Mouse (Mus musculus): Measurements from ENCODE around the gene Hnrnpdl. TPM values are rescaled to one million over a fixed set of nuclear protein-coding genes. Genes with fewer than 3 reads are reported as not detected.

Hnrnpdl gene
- polyA plus RNA-seq (2016; fragmentation: Nextera tagmentation; extraction: Ambion mirVana), result 257 and 266 TPM in 2 replicates

DNA sequence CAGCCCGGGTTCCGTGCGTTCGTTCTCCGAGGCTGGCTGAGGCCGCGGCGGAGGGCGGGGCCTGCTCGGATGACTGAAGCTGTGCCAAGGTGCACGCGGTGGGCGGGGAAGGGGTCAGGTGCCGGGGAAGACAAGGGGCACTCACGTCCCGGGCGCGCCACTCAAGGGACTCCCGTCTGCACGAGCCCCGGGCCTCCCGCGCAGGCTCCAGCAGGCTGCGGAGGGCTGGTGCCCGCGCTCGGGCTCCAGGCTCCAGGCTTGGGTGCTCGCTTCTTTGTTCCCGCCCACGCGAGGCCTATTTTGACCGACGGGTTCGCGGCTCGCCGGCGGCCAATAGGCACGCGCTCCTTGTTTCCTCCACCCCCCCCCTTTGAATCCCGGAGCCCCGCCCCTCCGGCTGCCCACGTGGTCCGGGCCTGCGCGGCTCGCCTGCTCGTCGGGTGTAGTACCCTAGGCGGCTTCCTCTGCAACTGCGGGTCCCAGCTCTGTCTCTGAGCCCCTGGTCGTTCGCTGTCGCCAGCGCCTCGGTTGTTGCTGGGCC lies at the start of gene Hnrnpdl, which contains the start of gene Enoph1:
Gene Hnrnpdl (minus strand): TSS at position 63 of the 541 bp plus-strand sequence.
Gene Enoph1 (plus strand): TSS at position 384 of the 541 bp plus-strand sequence.
- peak within 1 kb of the TSS; percentile 97 for H3K4me2 ChIP-seq
- H3K27me3 ChIP-seq, result no peaks in the 10 kb centered on the region
- H3K9me3 ChIP-seq, result no peaks in the 10 kb centered on the region
- WGBS, result under 1% methylated on average over 57 of the region's 57 CpGs
- peak within 1 kb of the TSS; percentile 99 for H3K27ac ChIP-seq
- peaks cover 30% of the 10 kb centered on the region for H3K4me1 ChIP-seq (replicated peaks)
- peak within 1 kb of the TSS; percentile 93 for H3K4me3 ChIP-seq (replicated peaks)
- peaks cover 33% of the 10 kb centered on the region for H3K36me3 ChIP-seq
- H3K9ac ChIP-seq (replicated peaks), result peak within 1 kb of the TSS; percentile 99
- ATAC-seq (ENCODE audit: insufficient number of reproducible peaks, insufficient read depth, low FRiP score, low TSS enrichment, low read depth), result peak; percentile 88

DNA sequence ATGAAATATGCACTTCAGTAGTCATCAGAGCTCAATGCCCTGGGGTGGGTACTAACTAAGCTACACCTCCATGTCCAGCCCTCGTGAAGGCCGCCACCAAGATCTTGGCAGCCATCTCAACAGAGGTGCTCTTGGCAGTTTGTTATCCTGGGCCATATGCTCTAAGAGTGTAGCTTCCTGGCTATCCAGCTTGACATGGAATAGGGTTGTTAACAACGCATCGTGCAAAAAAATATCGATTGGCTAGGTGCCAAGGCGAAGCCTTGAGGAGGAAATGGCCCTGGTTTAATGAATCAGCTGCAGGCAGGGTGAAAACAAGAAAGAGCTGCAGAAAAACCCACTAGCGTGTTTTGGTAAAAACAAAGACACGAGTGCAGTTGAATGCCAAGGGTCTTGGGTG lies 45.6 kb upstream of the Hnrnpdl start:
- no peak overlapping the region for H3K9ac ChIP-seq (replicated peaks)
- 62% methylated on average over 8 of the region's 8 CpGs for WGBS
- ATAC-seq (ENCODE audit: insufficient number of reproducible peaks, insufficient read depth, low FRiP score, low TSS enrichment, low read depth), result no peak
- no peaks in the 10 kb centered on the region for H3K27me3 ChIP-seq
- H3K36me3 ChIP-seq, result no peaks in the 10 kb centered on the region
- no peak overlapping the region for H3K4me2 ChIP-seq
- no peaks in the 10 kb centered on the region for H3K9me3 ChIP-seq
- H3K27ac ChIP-seq, result 0 out of 2 replicates have a peak overlapping the region, but pooled peaks have one; percentile 4
- H3K4me1 ChIP-seq (replicated peaks), result peaks cover 21% of the 10 kb centered on the region
- no peak overlapping the region for H3K4me3 ChIP-seq (replicated peaks)

DNA sequence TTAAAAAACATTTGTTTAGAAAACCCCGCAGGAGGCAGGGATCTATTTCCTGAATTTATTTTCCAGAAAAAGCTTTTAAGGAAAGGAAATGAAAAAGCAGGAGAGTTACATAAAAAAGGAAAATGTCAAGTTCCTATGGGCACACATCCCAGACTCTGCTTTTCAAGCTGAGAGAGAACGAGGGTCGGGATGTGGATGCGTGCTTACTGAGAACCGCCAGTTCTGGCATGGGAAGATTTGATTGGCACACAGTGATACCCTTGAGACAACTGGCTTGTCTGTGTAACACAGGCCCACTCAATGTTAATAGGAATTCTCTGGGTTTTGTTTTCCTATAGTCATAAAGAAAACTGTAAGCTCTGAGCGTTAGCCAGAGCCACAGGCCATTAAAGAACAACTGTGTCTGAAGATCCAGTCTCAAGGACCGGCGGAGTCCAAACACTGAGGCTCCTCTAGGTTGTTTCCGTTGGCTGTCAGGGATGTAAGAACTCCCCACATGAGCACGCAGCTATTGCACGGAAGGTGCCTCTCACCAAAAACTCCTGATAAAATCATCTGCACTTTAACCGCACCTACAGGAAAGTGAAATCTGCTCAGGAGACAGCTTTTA lies 44.6 kb upstream of the Hnrnpdl start:
- Histone ChIP-seq H3K9ac (replicated peaks) (no peak overlapping the region), H3K4me2 (no peak overlapping the region), H3K27ac (peak overlapping the region; percentile 24), H3K9me3 (no peaks in the 10 kb centered on the region), H3K4me1 (replicated peaks) (peaks cover 29% of the 10 kb centered on the region), H3K4me3 (replicated peaks) (no peak overlapping the region), H3K27me3 (no peaks in the 10 kb centered on the region), H3K36me3 (no peaks in the 10 kb centered on the region)
- 55% methylated on average over 12 of the region's 12 CpGs for WGBS
- ATAC-seq (ENCODE audit: insufficient number of reproducible peaks, insufficient read depth, low FRiP score, low TSS enrichment, low read depth), result no peak

DNA sequence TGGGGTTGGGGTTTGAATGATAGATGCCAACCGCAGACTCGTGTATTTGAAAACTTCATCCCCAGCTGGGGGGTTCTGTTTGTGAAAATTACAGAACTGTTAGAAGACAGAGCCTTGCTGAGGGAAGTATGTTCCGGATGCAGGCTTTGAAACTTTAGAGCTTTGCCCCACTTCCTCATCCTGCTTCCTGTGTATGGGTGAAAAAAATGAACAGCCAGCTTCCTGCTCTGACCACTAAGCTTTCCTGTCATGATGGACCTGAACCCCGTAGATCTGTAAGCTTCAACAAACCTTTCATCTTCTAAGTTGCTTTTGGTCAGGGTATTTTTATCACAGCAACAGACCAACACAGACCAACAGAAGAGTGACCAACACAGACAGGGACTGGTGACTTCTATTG lies 42.5 kb upstream of the Hnrnpdl start:
- Histone ChIP-seq H3K9me3 (no peaks in the 10 kb centered on the region), H3K27ac (no peak overlapping the region), H3K36me3 (no peaks in the 10 kb centered on the region), H3K4me1 (replicated peaks) (peaks cover 39% of the 10 kb centered on the region), H3K4me2 (no peak overlapping the region), H3K27me3 (no peaks in the 10 kb centered on the region), H3K4me3 (replicated peaks) (no peak overlapping the region), H3K9ac (replicated peaks) (no peak overlapping the region)
- WGBS, result 79% methylated on average over 4 of the region's 4 CpGs
- ATAC-seq (ENCODE audit: insufficient number of reproducible peaks, insufficient read depth, low FRiP score, low TSS enrichment, low read depth), result no peak

DNA sequence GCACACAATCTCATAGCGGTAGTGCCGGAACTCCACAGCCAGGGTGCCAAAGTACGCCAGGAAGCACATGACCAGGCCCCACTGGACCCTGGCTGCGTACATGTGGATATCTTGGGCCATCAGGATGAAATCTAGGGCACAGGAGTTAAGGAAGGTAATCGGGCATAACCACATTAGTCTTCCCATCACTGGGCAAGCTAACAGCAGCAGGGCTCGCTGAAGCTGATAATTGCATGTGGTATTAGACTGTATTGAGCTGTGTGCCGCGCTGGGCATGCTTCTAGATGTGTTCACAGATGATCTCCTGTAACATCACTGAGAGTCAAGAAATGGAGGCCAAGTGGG lies 40.4 kb upstream of the Hnrnpdl start:
- Histone ChIP-seq H3K9ac (replicated peaks) (no peak overlapping the region), H3K27me3 (no peaks in the 10 kb centered on the region), H3K9me3 (no peaks in the 10 kb centered on the region), H3K27ac (no peak overlapping the region), H3K36me3 (no peaks in the 10 kb centered on the region), H3K4me2 (peak overlapping the region; percentile 60), H3K4me1 (replicated peaks) (peaks cover 28% of the 10 kb centered on the region), H3K4me3 (replicated peaks) (no peak overlapping the region)
- 89% methylated on average over 8 of the region's 8 CpGs for WGBS
- ATAC-seq (ENCODE audit: insufficient number of reproducible peaks, insufficient read depth, low FRiP score, low TSS enrichment, low read depth), result no peak

DNA sequence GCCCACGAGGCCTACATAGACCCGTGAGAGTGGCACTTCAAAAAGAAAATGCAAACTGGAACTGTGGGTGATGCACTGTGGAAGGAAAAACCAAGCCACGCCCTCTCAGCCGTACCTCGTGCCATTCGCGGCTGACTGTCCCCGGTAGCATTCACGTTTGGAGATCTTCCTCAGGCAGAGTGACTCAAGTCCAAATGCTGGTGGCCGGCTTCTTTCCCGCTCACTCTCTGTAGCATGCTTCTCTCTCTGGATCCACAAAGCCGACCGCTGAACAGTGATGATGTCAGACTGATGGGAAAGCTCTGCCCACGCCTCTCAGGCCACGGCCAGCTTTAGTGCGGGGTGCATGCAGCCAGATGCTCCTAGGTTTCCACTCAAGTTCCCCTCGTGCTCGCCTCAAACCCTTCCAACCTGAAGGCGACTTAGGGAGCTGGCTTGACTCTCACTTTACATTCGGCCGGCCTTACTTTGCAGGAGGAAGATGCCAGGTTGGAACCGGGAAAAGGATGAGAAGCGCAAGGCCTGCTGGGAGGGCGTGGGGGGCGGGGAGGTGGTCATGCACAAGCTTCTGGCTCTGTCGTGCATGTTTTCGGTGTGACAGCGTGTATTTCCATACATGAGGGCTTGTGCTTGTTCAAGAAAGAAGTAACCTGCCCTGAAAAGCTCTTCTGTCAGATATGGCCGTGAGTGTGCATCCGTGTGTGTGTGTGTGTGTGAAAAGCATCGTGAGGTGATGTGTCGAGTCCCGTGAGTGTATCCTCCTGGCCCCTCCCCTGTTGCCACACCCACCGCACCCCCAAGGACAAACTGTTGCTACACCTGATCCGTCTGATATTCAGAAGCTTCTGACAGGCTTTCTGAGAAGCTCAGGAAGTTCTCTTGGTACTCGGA lies 39.8 kb upstream of the Hnrnpdl start:
- Histone ChIP-seq H3K4me1 (replicated peaks) (peaks cover 26% of the 10 kb centered on the region), H3K4me3 (replicated peaks) (peak overlapping the region; percentile 40), H3K27me3 (no peaks in the 10 kb centered on the region), H3K9ac (replicated peaks) (peak overlapping the region; percentile 53), H3K9me3 (no peaks in the 10 kb centered on the region), H3K27ac (0 out of 2 replicates have a peak overlapping the region, but pooled peaks have one; percentile 29), H3K4me2 (peak overlapping the region; percentile 60), H3K36me3 (no peaks in the 10 kb centered on the region)
- peak; percentile 38; the same call in 1 of the 2 replicates for ATAC-seq (ENCODE audit: insufficient number of reproducible peaks, insufficient read depth, low FRiP score, low TSS enrichment, low read depth)
- WGBS, result 30% methylated on average over 36 of the region's 36 CpGs

DNA sequence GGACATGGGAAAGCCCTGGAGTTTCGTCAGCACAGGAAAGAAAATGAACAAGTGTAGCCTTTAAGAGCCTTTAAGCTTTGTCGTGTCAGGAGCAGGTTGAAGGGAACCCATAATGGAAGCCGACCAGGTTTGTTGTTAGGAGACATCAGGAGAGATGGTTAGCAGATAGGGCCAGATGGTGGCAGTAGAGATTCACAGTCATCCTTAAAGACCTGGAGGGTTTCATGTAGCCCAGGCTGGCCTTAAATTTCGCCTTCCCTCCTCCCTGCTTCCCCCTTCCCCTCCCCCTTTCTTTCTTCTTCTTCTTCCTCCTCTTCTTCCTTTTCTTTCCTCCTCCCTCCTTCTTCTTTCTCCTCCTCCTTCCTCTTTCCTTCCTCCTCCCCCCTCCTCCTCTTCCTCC lies 35.1 kb upstream of the Hnrnpdl start:
- Histone ChIP-seq H3K27ac (no peak overlapping the region), H3K27me3 (no peaks in the 10 kb centered on the region), H3K4me3 (replicated peaks) (no peak overlapping the region), H3K4me1 (replicated peaks) (peaks cover 15% of the 10 kb centered on the region), H3K36me3 (peaks cover 30% of the 10 kb centered on the region), H3K4me2 (no peak overlapping the region), H3K9ac (replicated peaks) (no peak overlapping the region), H3K9me3 (no peaks in the 10 kb centered on the region)
- ATAC-seq (ENCODE audit: insufficient number of reproducible peaks, insufficient read depth, low FRiP score, low TSS enrichment, low read depth), result no peak
- WGBS, result 51% methylated on average over 4 of the region's 4 CpGs

DNA sequence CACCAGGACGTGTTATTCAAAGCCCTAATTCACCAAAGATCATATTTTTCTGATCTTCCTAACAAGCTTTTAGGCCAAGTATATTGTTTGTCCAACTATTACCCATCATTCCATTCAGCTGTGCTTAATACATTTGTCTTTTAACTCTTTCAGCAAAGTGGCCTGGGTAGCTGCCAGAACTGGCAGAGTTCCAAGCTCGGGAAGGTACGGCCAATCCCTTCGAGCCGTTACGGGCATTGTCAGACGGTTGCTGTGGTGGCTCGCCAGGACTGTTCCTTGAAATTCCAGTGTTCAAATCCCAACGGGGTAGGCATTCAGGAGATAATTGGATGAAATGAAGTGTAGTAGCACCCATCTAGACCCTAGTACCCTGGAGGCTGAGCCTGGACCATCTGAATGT lies 33.1 kb upstream of the Hnrnpdl start:
- Histone ChIP-seq H3K4me2 (no peak overlapping the region), H3K36me3 (peaks cover 44% of the 10 kb centered on the region), H3K9ac (replicated peaks) (no peak overlapping the region), H3K27me3 (no peaks in the 10 kb centered on the region), H3K27ac (no peak overlapping the region), H3K9me3 (no peaks in the 10 kb centered on the region), H3K4me1 (replicated peaks) (no peaks in the 10 kb centered on the region), H3K4me3 (replicated peaks) (no peak overlapping the region)
- WGBS, result 86% methylated on average over 9 of the region's 9 CpGs
- ATAC-seq (ENCODE audit: insufficient number of reproducible peaks, insufficient read depth, low FRiP score, low TSS enrichment, low read depth), result no peak

DNA sequence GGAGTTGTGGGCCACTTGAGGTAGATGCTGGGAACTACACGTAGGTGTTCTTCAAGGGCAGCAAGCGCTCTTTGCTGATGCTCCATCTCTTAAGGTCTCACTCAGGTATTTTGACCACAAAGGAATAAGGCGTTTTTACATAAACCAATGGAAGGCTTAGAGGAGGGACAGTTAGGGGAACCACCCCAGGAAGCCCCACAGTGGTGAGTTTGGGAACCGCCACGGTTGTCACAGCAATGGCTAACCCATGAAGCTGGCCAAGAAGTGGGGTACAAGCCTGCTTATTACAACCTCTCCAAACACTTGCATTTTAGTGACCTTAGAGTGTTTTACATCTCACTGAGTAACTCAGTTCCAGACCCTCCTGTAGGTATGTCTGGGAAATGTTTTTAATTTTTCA lies 32.1 kb upstream of the Hnrnpdl start:
- H3K9ac ChIP-seq (replicated peaks), result no peak overlapping the region
- H3K27me3 ChIP-seq, result no peaks in the 10 kb centered on the region
- H3K9me3 ChIP-seq, result no peaks in the 10 kb centered on the region
- ATAC-seq (ENCODE audit: insufficient number of reproducible peaks, insufficient read depth, low FRiP score, low TSS enrichment, low read depth), result no peak
- H3K27ac ChIP-seq, result no peak overlapping the region
- H3K4me2 ChIP-seq, result no peak overlapping the region
- no peaks in the 10 kb centered on the region for H3K4me1 ChIP-seq (replicated peaks)
- WGBS, result 89% methylated on average over 5 of the region's 5 CpGs
- H3K36me3 ChIP-seq, result peaks cover 51% of the 10 kb centered on the region
- H3K4me3 ChIP-seq (replicated peaks), result no peak overlapping the region

DNA sequence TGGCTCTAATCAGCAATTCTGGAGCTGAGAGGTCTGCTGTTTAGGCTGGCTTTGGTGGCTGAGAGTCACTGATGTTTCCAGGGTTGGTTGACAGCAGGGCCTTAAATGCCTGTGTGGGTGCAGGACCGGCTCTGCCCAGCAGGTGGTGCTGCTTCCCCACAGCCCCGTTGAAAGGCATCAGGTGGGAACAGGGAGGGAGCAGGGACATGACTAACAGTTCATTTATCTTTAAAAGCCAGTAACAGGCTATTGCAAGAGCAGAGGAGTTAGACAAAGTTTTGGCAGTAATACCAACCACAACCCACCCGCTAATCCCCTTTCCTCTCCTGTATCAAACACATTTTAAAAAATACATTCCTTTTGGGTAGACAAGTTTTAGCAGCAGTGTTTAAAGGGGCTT lies 30.8 kb upstream of the Hnrnpdl start:
- Histone ChIP-seq H3K36me3 (peaks cover 60% of the 10 kb centered on the region), H3K9me3 (no peaks in the 10 kb centered on the region), H3K4me2 (no peak overlapping the region), H3K9ac (replicated peaks) (no peak overlapping the region), H3K4me3 (replicated peaks) (no peak overlapping the region), H3K4me1 (replicated peaks) (no peaks in the 10 kb centered on the region), H3K27ac (no peak overlapping the region), H3K27me3 (no peaks in the 10 kb centered on the region)
- ATAC-seq (ENCODE audit: insufficient number of reproducible peaks, insufficient read depth, low FRiP score, low TSS enrichment, low read depth), result no peak
- 25% methylated on average over 3 of the region's 3 CpGs for WGBS

DNA sequence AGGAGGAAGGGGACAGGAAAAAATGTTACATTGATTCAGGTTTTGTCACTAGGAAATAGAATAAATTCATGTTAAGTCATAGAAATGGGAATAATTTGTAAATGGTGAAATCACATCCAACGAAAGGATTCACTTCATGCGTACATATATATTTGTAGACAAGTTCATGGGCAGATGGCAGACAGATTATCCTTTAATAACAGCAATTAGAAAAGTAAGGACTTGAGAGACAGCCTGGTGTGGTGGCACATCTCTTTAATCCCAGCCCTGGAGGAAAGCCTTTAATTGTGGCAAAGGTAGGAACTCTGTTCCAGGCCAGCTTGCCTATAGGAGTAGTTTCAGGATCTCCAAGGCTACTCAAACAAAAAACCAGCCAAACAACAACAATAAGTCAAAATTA lies 30.1 kb upstream of the Hnrnpdl start:
- no peak overlapping the region for H3K9ac ChIP-seq (replicated peaks)
- WGBS, result 87% methylated on average over 2 of the region's 2 CpGs

More for the DNA sequence above, 30.1 kb upstream of the Hnrnpdl start:
- Histone ChIP-seq H3K4me3 (replicated peaks) (no peak overlapping the region), H3K36me3 (peaks cover 68% of the 10 kb centered on the region), H3K27ac (no peak overlapping the region), H3K9me3 (no peaks in the 10 kb centered on the region), H3K4me2 (no peak overlapping the region), H3K27me3 (no peaks in the 10 kb centered on the region), H3K4me1 (replicated peaks) (no peaks in the 10 kb centered on the region)
- ATAC-seq (ENCODE audit: insufficient number of reproducible peaks, insufficient read depth, low FRiP score, low TSS enrichment, low read depth), result no peak
